Mouse (Mus musculus): Measurements from ENCODE around the gene Sertad4.

Gene Sertad4

DNA sequence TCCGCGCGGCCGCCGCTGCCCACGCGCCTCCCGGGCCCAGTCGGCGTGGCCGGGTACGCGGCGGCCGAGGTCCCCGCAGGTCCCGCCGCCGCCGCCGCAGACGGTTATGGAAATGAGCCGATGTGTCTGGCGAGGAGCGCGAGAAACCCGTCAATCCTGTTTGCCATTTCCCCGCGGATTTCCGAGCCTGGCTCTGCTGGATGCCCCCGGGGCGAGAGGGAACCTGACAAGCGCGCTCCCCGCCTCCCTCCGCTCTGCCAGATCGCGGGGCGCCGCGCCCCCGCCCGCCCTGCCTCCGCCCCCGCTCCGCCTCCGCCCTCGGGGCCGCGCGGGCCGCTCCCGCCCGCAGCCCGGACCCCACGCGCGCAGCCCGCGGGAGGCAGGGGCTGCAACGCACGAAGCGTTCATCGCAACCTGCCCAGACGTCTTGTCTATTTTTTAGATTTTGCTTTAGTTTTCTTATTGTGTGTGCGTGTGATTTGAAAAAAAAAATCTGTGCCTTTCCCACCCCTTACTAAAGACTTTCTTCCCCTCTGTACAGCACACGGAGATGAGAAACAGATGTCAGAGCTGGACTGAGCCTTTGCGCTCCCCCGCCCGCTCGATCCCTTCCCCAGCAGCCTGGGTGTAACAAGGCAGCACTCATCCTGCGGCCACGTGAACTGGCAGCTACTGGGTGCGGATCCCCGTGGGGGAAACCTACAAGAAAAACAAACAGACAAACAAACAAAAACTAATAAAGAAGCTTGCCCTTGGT lies at the start of gene Sertad4:
Sertad4 (minus strand) TSS at position 283 of the 757 bp plus-strand sequence.
- DNase-seq (ENCODE audit: low read depth in 1 of 2, low spot score in 2 of 2) = no peak

DNA sequence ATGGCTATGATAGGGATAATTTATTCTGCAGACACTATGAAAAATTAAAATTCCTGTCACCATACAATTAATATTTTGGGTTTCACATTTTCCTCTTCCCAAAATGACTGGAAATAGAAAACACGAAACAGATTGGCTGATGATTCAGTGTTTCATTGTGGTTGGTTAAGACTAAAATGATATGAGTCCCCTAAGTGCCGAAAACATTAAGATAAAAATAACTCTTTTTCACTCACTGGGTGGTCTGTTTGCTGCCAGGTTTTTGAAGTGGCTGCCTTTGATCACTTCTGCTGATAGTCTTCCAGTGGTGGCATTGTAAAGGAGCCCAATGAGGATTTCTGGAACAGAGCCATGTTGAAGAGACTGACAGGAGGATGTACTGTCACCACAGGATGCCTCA lies 46.0 kb upstream of the Sertad4 start:
- DNase-seq (ENCODE audit: low read depth in 1 of 2, low spot score in 2 of 2) = no peak

DNA sequence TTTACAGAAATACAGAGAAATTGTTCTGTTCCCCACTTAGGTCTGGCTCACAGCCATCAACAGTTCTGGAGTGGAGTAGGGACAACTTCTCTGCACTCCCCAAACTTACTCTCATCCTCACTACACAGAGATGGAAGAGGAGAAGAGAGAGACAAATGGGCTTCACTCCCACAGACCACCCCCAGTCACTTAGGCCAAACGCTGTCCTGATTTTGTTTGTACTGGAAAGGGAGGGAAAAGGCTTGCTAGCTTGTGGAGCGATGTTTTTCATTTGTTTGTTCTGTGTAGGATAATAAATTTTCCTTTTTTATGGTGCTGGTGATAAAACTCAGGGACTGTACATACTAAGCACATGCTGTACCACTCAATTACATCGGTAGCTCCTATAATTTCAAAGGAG lies 45.4 kb upstream of the Sertad4 start:
- DNase-seq (ENCODE audit: low read depth in 1 of 2, low spot score in 2 of 2) = no peak

DNA sequence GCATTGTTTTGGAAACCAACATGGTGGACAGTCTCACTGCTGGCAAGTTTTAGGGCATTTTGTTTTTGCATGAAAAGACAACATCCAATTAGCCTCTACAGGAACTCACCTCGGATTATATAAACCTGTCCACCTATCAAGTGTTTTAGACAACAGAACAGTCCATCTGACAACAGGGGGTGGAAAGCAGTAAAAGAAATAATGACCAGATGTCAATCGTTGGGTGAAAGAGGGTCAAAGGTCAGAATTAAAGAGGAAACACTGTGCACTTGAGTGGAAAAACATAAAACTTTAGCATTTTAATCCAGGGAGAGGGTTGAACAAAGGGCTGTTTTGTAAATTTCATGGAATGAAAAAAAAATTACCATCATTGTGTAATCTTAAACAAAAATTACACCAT lies 43.2 kb upstream of the Sertad4 start:
- DNase-seq (ENCODE audit: low read depth in 1 of 2, low spot score in 2 of 2) = no peak

DNA sequence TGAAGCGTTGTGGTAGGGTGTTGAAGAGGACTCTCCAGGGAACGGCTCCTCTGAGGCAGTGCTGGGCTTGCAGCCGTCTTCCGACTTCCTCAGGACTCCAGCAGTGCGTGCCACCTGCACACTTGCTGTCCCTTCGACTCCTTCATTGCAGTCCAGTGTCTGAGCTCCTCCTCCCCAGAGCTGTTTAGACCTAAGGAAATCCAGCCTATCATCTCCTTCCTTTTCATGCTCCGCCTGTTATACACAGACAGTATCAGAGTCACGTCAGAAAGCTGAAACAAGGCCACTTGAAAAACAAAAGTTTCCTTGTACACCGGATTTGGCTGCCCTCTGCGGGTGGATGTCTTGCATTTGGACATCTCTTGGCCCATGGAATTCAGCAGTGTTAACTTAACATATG lies 41.7 kb upstream of the Sertad4 start:
- no peak for DNase-seq (ENCODE audit: low read depth in 1 of 2, low spot score in 2 of 2)

DNA sequence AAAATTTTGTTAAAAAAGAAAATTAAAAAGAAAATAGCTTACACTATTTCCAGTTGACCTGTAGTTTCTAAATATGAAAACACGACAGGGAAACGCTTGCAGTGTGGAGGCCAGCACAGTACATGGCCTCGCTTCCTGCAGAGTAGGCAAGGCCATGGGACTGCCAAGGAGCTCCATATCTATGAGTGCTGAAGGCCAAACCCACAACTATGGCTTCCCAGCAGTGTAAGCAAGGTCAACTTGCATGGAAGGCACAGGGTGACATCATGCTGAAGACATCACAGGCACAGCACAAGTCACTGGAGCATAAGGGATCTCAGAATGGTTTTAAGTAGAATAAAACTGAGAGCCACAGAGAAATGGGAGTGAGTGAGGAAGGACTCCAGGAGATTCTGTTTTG lies 40.5 kb upstream of the Sertad4 start:
- DNase-seq (ENCODE audit: low read depth in 1 of 2, low spot score in 2 of 2) = no peak

DNA sequence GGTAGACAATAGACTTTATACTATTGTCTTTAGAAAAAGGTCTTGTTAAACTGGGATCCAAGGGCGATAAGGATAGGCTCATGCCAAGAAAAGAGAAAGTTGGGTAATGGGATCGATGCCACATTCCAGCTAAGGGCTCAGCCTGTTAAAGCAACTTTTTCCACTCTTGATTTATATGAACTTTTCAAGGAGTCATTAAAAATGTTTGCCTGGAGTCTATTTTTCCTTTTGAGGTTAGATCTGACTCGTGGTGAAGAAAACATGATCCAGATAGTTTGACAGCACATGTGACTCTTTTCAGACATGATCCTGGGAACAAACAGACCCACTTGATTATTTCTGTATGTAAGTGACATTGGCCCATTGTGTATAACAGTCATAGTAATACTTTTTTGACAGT lies 35.2 kb upstream of the Sertad4 start:
- DNase-seq (ENCODE audit: low read depth in 1 of 2, low spot score in 2 of 2) = no peak

DNA sequence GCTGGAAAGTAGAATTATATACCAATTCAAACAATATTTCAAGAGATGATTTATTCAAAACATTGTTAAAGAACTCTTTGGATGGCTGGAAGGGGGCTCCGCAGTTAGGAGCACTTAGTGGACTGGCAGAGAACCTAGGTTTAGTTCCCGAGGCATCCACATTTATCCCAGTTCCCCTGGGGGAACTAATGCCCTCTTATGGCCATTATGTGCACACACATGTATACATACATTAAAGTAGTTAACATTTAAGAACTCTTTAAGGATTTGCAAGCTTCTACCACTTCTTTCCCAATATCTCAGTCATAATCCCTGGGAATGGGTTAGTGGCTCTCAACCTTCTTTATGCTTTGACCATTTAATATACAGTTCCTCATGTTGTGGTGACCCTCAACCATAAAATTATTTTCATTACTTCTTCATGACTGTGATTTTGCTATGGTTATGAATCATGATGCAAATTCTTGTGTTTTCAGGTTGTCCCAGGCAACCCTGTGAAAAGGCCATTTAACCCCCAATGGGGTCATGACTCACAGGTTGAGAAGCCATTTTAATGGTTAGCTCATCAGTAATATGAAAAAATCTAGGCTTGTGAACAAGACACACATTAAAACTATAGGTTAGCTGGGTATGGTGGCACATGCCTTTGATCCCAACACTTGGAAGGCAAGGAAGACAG lies 27.2 kb upstream of the Sertad4 start:
- DNase-seq (ENCODE audit: low read depth in 1 of 2, low spot score in 2 of 2) = no peak

DNA sequence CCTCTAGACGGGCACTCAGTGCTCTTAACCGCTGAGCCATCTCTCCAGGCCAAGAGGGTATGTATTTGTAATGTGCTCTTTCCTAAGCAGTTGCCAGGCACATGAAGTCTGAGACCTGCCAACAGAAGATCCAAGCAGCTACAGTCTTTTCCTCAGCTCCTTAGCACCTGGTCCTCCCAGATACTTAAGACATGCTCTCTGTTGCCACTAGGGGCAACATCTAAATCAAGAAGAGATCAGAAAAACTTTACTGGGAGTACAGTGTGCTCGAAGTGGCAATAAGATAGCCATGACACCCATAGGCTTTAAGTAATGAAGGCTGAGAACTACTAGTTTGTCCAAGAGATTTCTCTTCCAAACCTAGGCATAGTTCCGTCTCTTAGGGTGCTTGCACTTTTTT lies 24.6 kb upstream of the Sertad4 start:
- no peak for DNase-seq (ENCODE audit: low read depth in 1 of 2, low spot score in 2 of 2)

DNA sequence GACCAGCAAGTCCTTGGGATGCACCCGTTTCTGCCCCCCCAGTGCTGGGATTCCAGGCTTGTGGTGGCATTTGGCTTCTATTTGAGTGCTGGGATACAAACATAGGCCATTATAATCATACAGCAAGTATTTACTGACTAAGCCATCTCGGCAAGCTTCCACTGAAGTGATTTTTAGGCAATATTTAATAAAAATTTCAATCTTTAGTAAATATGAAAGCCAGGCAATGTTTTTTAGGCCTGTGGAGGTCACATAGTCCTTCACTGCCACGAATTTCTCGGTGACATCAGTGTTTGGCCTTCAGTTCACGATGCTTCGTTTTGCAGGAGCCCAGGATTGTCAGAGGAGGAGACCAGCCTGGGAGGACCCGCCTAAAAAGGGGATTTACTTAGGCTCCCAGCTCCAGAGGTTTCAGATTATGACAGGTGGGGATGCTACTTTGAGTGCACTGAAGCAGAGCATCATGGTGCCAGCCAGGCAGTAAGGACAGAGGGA lies 23.6 kb upstream of the Sertad4 start:
- no peak for DNase-seq (ENCODE audit: low read depth in 1 of 2, low spot score in 2 of 2)

DNA sequence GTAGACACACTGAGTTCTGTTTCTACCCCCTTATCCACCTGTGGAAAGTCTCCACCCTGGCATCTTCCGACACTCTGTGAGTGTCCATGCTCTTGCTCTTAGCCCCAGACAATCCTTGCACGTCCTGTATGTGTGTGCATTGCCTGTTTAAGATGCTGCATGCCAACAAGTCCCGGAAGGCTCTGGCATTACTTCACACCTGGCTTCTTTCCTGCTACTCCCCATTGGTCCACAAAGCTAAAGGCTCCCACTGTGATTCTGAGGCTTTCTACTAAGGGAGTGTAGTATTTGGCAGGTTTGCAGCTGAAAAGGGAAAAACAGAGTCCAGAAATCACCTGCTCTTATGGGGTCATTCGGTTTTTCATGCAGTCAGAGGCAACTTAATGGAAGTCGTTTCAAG lies 17.3 kb upstream of the Sertad4 start:
- no peak for DNase-seq (ENCODE audit: low read depth in 1 of 2, low spot score in 2 of 2)

DNA sequence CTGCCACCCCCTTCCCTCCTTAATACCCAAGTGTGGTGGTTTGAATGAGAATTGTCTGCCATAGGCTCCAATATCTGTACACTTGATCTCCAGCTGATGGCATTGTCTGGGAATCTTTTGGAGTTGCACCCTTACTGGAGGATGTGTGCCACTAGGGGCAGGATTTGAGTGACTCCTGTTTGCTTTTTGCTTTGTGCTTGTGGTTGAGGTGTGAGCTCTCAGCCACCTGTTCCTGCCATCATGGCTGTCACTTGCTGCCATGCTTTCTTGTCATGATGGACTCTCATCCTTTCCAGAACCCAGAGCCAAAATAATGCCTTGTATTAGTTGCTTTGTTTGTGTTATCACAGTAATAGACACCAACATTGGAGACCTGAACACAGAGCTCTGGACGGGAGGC lies 14.2 kb upstream of the Sertad4 start:
- no peak for DNase-seq (ENCODE audit: low read depth in 1 of 2, low spot score in 2 of 2)

DNA sequence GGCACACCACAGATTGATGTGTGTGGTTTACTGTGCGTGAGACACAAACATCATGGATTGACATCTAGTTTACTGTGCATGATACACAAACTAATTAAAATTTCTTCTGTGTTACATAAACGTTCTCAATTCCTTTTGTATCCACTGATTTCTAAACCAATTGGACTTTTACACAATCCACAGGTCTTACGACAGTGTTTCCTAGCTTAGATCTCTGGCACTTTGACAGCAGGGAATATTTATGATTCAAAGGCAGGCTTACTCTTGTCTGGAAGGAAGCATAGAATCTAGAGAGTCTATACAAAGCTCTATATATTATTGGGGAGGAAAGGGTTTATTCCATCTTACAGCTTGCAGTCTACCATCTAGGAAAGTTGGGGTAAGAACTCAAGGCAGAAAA lies 8.9 kb upstream of the Sertad4 start:
- DNase-seq (ENCODE audit: low read depth in 1 of 2, low spot score in 2 of 2) = no peak

DNA sequence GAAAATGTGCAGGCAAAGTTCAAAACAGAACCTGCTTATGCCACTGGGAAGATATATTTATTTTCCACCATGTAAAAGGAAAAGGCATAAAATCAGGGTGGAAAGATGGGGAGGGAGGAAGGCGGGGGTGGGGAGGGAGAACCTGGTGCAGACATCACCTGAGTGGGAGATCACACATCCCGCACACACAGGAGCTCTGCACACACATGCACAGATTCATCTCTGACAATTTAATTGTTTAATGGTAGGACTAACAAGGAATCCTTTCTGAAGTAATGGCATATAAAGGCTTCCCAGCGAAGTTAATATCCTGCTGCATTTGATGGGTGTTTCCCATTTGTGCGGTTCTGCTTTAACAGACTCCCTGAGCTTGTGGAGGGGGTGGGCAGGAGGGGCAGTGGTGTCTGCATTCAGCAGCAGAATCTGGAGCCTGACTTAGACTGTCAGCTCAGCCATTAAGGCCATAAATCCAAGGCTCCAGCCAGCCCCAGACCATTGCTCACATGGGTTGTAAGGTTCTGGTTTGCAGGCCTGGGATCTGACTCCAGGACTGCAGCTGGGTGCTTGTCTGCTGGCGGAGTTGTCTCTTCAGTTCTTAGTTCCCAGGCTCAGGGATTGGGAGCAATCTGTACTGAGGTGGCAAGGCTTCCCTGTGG lies 5.9 kb upstream of the Sertad4 start:
- DNase-seq (ENCODE audit: low read depth in 1 of 2, low spot score in 2 of 2) = no peak

DNA sequence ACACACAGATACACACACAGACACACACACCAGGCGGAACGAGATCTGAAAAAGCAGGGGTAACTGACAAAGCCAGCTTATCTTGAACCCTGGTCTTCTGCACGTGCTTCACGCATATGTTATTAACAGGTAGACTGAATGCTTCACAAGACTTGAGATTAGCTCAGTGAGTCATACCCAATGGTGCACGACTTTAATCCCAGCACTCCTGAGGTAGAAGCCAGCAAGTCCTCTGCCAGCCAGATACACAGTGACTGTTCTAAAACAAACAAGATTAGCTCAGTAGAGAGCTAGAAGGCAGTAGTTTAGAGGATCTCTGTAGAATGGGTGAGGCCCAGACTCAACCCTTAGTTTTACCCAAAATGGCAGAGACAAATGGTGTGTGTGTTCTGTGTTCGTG lies 4.7 kb upstream of the Sertad4 start:
- no peak for DNase-seq (ENCODE audit: low read depth in 1 of 2, low spot score in 2 of 2)

DNA sequence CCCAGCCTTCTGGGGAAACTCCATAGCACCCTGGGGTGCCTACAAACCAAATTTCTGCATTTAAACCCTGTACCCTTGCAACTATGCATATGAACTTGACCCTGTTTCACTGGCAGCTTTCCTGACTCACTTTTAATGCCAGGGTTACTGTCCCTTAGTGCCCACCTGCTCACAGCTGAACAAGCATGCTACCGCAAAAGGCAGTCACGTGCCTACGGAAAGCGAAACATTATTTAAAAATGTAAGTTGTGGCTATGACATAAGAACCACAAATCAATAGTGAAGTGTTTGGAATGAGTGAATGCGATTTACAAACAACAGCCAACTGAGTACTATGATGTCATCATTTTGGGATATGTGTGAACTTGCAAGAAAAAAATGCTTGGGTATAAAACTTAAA lies 2.0 kb upstream of the Sertad4 start:
- no peak for DNase-seq (ENCODE audit: low read depth in 1 of 2, low spot score in 2 of 2)

DNA sequence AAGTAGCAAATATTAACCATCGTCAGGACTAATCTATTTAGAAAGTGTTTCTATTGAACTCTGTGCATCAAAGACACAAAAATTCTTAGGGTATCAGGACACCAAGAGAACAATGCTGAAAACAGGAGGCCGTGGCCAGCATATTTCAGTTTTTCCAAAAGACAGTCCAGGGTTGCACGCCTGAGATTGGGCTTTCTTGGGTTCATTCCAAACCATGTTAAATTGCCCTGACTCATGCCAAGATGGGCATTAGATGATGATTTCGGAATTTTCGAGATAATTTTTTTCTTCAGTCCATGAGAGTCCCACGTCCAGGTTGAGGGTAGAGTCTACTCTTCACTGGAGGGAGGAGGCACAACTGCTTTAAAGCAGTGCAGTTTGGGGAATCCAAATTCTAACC lies 1.4 kb upstream of the Sertad4 start:
- DNase-seq (ENCODE audit: low read depth in 1 of 2, low spot score in 2 of 2) = no peak

DNA sequence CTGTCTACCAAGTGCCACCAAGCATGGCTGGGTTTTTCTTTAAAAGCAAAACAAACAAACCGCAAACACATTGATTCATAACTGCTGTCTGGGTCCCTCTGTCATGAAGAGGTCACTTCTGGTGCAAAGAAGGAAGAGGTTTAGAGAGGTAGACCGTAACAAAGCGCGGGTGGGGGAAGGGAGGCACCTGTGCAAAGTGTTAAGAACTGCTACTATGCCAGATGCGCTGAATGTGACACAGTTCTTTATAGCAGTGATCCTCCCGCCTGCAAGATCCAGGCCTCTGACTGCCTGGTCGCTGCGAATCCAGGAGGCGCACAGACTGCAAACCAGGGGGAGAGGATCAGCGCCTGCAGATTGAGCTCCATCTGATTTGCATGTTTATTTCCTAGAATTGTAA lies 855 bp upstream of the Sertad4 start:
- no peak for DNase-seq (ENCODE audit: low read depth in 1 of 2, low spot score in 2 of 2)

DNA sequence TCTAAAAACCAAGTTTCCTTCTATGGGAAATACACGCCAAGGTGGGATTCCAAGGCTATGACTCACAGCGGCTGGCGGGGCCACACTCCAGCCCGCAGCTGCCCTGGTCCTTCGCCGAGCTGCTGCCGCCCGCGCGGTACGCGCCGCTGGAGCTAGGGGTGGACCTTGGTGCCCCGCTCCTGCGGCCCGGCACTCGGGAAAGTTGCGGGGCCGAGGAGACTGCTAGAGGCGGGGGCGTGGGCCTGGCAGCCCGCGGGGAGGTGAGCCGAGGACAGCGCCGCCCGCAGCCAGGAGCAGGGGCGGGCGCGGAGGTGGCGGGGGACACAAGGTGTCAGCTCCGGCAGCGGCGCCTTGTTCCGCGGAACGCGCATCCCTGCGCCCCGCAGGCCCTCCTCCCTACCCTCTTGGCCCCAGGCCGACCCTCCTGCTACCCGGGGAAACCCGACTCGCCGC lies 711 bp downstream of the Sertad4 start:
- DNase-seq (ENCODE audit: low read depth in 1 of 2, low spot score in 2 of 2) = no peak

DNA sequence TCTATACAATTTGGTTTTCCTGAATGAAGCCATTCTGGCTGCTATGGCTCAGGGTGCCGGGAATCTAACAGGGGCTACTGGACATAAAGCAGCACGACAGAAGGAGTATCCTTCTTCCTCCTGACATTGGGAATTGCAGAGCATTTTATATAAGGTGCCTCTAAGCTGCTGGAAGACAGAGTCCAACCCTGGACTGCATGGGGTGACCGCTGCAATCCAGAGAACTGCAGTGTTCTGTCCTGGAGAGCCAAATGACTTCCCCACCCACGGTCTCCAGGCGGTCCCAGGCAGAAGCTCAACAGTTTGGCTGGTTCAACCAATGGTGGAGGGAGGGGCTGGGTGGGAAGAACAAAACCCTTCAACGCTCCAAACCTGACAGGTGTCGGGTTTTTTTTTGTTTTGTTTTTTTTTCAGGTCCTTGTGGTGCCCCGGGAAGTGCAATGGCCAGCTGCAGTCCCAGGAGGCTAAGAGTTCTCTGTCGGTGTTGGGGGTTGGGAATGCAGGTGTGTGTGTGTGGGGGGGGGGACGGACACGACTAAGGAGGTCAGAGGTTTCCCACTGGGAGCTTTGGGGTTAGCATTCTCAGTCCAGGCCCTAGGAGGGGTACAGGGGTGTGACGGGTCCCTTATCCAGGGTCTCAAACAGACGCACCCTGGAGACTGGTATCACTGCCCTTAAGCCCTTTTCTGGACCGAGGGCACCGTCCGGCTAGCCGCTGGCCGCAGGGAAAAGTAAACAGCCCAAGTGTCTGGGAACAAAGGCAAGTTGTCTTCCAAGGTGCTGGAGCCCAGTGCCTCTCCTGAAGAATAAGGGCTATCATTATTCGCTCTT lies 1.4 kb downstream of the Sertad4 start:
- DNase-seq (ENCODE audit: low read depth in 1 of 2, low spot score in 2 of 2) = no peak

DNA sequence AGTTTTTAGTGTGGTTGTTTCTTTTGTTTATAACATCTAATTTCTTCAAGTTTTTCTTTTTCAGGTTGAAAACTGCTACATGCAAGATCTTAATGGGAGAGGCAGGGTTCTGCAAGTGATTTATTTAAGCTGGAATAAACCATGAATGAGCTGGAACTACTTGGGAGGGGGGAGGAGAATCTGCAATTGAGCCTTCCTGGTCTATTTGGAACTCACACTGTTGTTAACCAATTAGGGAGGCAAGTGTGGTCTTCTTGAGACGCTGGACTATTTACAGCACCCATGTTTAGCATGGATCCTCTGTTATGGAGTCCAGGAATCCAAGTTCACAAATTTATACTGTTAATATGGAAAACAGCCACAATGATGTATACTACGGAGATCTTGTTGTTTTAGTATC lies 2.1 kb downstream of the Sertad4 start:
- no peak for DNase-seq (ENCODE audit: low read depth in 1 of 2, low spot score in 2 of 2)
